Mouse (Mus musculus) MEL (cell line): ENCODE data around the gene Inpp5k.

ENCODE experiments used
- POLR2AphosphoS2 ChIP-seq: IDR thresholded peaks from 2 replicates; pipeline ENCODE4 v1.6.1; 2011; ENCODE audit warnings: low read length, improper control_type of control experiment
- ZNF384 ChIP-seq: IDR thresholded peaks from 2 replicates; pipeline ENCODE4 v1.6.1; 2012; ENCODE audit warnings: low read depth, mild to moderate bottlenecking, inconsistent platforms, low read length, improper control_type of control experiment

DNA sequence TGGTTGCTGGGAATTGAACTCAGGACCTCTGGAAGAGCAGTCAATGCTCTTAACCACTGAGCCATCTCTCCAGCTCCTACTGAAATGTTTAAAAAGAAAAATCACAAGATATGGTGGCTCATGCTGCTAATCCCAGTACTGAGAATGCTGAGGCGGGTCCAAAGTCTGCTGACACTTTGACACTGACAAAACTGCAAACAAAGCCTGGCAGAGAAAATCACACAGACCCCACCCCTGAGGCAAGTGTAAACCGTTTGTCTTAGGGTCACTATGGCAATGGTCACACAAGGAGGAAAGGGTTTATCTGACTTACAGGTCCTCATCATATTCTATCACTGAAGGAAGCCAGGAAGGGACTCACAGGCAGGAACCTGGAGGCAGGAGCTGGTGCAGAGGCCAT, 15.2 kb upstream of the Inpp5k start:
- no peak for TF ChIP-seq ZNF384
- no peak for TF ChIP-seq POLR2AphosphoS2
